Mouse (Mus musculus) adrenal gland (tissue): ENCODE results near the gene Hist1h3a.
"Not testable (repeated sequence)": the region's sequence is repeated elsewhere in the genome, so short reads cannot be mapped to it uniquely, and the experiment has no call there.

Experiments
- intact Hi-C: fragments of 180-260 bp; cut with DNase I; formaldehyde crosslinking; loops from one replicate; pipeline ENCODE4 v1.15.1; 2025

Hist1h3a gene

DNA sequence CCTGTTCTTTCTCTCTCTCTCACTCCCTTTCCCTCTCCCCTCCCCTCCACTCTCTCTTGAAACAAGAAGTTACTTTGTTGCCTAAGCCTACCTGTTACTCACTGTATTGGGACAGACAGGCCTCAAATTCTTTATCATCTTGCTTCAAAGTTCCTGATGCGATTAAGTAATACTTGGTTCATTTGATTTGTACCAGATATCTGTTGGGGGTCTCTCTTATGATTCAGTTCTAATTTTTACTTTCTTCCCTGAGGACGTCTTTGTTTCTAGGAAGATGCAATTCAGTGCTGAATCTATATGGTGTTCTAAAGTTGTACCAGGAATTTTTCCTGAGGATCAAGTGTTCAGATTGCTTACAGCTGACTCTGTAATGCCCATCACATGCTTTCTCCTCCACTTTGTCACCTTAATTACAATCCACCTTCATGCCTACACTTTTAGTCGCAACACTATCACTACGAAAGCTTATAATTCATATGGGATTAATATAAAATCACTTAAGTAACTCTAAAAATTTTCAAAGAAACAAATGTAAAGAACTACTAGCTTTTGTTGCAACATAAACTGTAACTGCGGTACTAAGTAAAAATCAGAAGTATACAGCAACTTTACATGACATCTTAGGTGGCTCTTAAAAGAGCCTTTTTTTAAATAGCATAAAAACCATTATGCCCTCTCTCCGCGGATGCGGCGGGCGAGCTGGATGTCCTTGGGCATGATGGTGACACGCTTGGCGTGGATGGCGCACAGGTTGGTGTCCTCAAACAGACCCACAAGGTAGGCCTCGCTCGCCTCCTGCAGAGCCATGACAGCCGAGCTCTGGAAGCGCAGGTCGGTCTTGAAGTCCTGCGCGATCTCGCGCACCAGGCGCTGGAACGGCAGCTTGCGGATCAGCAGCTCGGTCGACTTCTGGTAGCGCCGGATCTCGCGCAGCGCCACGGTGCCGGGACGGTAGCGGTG, 17.5 kb downstream of the Hist1h3a start:
- intact Hi-C loops, result loop anchor here (5.0 to 10.0 kb wide), 2 partner anchors 320 to 1702 kb away; partner anchors contain the start of genes Abt1, Hist1h2ag, Hist1h2bj and Hist1h4i

DNA sequence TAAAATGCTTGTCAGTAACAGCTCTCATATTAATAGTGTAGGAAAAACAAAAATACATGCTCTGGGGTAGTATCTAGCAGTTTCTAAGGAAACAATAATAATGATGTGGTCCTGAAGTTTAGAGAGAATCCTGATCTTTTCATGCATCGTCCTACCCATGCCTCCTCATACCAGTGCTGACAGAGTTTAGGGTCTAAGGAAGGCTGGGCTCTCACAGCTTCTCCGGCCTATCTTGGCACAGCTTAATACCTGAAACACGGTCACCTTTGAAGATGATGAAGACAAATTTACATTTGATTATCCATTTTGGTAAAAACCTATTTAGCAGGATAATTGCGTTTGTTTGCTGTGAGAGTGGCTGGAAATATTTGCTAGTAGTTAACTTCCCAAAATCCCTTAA, 18.2 kb downstream of the Hist1h3a start:
- intact Hi-C loops, result loop anchor here (10.0 kb wide), 1 partner anchor 319 kb away; the partner anchor contains the start of gene Abt1

DNA sequence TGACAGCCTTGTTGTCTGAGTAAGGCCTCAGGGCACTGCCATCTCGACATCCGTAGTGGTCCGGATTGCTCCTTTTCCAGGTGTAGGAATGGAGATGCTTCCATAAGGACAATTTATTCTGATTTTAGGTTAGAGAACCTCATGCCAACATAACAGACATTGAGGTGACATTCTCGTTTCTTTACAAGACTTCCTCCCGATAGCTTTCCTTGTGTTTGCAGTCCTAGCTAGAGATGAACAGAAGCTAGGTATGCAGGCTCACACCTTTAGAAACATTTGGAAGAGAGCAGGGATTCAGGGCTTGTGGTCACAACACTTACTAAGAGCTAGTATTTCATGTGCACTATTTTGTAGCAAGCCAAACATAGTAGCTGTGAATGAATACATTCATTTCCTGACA, 19.0 kb downstream of the Hist1h3a start:
- intact Hi-C loops, result loop anchor here (10.0 kb wide), 1 partner anchor 318 kb away; the partner anchor contains the start of gene Abt1

DNA sequence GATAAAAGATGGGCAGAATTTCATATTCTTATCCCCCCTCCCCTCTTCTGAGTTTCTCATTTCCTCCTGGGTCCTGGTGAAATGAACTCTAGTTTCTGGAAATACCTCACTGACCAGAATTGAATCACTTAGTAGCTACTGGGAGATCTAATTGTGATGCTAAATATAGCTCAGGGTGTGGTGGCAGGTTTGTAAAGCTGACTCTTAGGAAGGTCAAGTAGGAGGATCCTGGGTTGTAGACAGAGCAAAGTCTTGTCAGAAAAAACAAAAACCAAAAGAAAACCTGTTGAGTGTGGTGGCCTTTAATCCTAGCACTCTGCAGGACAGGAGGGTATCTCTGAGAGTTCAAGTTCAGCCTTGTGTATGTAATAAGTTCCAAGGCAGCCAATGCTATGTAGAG, 20.2 kb downstream of the Hist1h3a start:
- intact Hi-C loops, result loop anchor here (10.0 kb wide), 1 partner anchor 317 kb away; the partner anchor contains the start of gene Abt1

GRCm38 (mm10) chr13:23740910-23741309, 21.3 kb downstream of the Hist1h3a start:
- intact Hi-C loops, result loop anchor here (10.0 kb wide), 1 partner anchor 316 kb away; the partner anchor contains the start of gene Abt1

DNA sequence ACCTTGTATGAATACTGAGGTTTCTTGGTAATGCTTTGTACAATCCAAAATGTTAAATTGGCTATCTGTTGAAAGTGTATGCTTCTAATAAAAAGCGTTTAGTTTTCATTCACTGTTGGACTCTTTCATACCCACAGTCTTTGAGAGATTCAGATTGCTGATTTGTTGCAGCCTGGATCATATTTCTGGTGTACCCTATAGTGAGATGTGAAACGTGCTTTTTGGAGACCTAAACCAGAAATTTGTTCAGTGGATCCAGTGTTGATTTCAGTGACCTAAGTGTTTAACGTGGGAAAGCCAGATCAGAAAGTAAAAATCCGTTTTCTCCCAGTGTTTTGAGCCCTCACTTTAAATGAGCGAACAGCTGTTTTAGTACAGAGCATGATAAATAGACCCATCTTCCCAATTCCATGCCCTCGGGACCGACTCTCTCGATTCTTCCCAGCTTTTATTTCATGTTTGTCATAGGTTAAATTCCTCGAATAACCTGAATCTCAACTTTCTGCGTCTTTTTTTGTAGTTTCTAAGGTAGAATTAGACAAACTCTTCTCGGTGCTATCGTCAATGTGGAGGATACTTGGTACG, 21.8 kb downstream of the Hist1h3a start:
- intact Hi-C loops, result loop anchor here (10.0 kb wide), 1 partner anchor 316 kb away; the partner anchor contains the start of gene Abt1

- intact Hi-C loops, result loop anchor here (10.0 kb wide), 2 partner anchors 55 to 315 kb away; partner anchors contain the start of genes Abt1, Hist1h2ac and Hist1h2bc
Observed at GRCm38 (mm10) chr13:23739922-23740252, 22.3 kb downstream of the Hist1h3a start.

GRCm38 (mm10) chr13:23739069-23739921, 22.9 kb downstream of the Hist1h3a start:
- intact Hi-C loops, result loop anchor here (10.0 kb wide), 1 partner anchor 54 kb away; the partner anchor contains the start of genes Hist1h2ac and Hist1h2bc

DNA sequence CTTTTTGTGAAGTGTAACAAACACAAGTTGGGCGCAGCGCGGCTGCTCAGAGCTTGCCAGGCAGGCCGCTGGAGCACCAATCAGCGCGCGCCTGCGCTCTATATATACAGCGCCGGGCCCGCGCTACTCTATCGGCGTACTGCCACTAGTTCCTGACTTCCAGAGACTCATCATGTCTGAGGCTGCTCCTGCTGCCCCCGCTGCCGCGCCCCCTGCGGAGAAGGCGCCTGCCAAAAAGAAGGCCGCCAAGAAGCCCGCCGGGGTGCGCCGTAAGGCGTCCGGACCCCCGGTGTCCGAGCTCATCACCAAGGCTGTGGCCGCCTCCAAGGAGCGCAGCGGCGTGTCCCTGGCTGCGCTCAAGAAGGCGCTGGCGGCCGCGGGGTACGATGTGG, 23.5 kb downstream of the Hist1h3a start, which contains the start of gene Hist1h1c:
Gene Hist1h1c (plus strand): TSS at position 132 of the 392 bp plus-strand sequence.
- intact Hi-C loops, result loop anchor here (10.0 kb wide), 1 partner anchor 54 kb away; the partner anchor contains the start of genes Hist1h2ac and Hist1h2bc

DNA sequence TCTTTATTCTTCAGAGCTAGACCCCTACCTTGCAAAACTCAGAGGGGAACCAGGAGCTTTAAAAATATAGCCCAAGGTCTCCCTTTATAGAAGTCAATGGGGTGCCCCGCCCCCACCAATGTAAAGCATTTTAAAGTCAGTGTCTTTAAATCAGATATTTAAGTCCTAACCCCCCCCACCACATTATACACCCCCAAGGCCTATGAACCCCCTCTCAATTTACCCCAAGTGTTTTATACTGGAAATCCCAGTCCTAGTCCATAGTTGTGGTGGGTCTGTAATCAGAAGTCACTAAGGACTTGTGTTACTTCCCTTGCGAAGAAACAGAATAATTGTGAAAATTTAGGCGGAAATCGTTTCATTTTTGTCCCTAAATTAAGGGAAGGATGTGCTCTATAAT, 24.1 kb downstream of the Hist1h3a start:
- intact Hi-C loops, result loop anchor here (10.0 kb wide), 1 partner anchor 53 kb away; the partner anchor contains the start of genes Hist1h2ac and Hist1h2bc

DNA sequence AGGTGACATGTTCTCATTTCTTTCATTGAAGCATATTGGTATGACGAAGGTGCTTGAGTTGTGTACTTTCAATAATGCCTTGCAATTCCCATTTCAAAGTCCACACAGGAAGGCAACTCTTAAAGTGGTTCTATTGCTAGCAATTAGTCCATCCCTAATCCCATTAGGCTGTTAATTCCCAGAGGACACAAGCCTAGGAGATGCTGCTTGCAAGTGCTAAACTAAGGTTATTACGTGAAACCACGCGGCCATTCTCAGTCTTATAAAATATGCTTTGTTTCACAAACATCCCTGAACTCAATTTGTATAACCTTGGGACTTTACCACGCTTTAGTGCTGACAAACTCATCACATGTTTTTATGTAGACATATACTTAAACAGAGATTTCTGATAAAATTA, 25.1 kb downstream of the Hist1h3a start:
- intact Hi-C loops, result loop anchor here (10.0 kb wide), 1 partner anchor 52 kb away; the partner anchor contains the start of genes Hist1h2ac and Hist1h2bc

GRCm38 (mm10) chr13:23732156-23732804, 29.9 kb downstream of the Hist1h3a start:
- intact Hi-C loops, result loop anchor here (10.0 kb wide), 1 partner anchor 47 kb away; the partner anchor contains the start of genes Hist1h2ac and Hist1h2bc

DNA sequence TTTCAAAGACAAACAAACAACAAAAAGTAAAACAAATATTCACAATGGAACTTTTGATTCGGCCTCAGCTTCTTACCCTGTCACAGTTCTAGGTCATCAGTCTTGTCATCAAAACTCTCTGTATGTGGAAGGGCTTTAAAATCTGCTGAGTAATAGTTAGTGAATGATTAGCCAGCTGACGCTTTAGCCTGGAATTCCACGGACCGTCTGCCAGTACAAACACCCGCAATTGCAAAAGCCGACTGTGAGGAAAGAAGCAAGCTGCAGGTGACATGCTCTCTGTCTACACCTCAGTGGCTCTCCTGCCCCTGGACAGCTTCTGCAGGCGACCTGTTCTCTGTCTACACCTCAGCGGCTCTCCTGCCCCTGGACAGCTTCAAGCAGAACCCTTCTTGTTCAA, 31.7 kb downstream of the Hist1h3a start:
- intact Hi-C loops, result loop anchor here (10.0 kb wide), 1 partner anchor 46 kb away; the partner anchor contains the start of genes Hist1h2ac and Hist1h2bc

GRCm38 (mm10) chr13:23729706-23730105, 32.5 kb downstream of the Hist1h3a start:
- intact Hi-C loops, result loop anchor here (10.0 kb wide), 1 partner anchor 45 kb away; the partner anchor contains the start of genes Hist1h2ac and Hist1h2bc

- intact Hi-C loops, result no loop called here
Observed at GRCm38 (mm10) chr13:23729192-23729525, 33.0 kb downstream of the Hist1h3a start.

DNA sequence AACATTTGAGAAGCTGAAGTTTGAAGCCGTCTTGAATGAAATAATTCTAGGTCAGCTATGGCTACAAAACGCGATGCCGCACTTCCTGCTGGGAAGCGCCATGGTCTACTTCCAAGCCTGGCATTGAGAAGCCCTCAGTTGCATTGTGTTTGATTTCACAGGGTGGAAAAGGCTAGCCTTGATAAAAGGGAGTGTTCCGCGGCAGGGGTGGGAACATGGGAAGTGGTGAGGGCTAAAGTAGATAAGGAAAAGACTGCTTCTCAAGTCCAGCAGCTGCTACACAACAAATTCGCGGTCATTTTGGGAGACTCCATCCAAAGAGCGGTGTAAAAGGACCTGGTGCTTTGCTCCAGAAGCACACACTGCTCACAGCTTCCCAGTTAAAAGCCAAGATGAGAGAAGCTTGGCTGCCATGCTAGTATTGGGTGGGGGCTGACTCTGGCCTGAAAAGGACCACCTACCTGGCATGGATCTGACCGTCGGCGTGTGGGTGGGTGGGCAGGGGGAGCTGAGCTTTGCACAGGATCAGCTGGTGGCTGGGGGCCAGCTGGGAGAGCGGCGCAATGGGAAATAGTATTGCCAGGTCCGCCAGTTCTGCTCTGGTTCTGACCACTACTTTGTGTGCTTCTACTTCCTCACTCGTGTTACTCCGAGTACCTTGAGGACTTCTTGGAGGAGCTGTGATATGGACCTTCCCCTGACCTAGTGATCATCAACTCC, 33.6 kb downstream of the Hist1h3a start:
- intact Hi-C loops, result no loop called here

DNA sequence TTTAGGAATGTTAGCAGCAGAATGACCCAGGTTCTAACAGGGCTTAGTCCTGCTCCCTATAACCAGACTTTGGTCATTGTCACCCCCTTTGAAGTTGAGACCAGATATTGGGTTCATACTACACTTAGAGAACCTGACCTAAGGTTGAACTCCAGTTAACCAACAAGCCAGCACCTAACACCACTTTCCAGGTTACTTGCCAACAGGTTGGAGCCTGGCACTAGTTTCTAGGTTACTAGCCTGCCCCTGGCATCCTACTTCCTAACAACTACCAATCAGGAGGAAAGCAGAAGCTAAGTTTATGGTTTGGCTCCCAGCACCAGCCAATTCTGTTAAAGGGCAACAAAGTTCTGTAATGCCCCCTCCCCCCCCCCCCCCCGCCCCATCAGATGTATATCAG, 37.0 kb downstream of the Hist1h3a start:
- intact Hi-C loops, result no loop called here

DNA sequence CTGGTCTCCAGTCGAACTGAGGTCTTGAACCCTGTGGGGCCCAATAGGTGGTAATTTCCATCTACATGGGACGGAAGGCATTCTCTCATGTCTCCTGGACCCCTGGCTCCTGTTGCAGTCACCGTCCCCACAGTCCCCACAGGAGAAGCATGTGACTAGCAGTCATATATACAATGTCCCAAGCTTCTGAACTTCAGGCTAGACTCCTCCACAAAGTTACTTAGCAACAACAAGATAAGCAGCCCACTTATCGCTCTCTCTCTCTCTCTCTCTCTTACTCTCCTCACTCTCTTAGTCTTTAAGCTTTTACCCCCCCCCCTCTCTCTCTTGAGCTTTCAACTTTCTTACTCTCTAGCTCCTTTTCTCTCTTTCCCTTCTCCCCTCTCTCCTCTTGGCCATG, 37.9 kb downstream of the Hist1h3a start:
- intact Hi-C loops, result no loop called here

DNA sequence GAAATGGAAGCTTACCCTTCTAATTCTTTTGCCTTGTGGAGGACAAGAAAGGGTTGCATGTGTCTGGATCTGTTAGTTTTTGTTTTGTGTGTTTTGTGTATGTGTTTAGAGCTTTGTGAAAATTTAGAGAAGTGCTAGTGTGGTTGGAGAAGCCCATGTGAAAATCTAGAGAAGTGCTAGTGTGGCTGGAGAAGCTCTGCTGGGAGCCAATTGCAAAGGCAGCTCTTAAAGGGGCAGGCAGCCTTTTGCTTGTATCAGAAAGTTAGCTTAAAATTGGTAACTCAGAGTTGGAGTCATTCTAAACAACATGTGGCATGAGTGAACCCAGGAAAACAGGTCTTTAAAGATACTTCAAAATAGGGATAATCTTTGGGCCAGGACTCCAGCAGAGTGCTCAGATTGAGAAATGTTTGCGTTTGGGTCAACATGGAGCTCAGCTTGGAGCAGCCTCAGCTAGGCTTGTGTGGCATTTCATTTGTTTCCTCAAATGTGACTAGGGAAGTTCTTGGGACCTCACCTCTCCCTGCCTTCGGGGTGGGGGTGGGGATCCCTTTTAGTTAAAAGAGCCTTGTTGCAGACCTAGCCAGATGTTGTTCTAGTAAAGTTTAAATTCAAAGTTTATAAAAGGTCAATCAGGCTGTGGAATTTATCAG, 44.5 kb downstream of the Hist1h3a start:
- intact Hi-C loops, result not testable (repeated sequence)
